Mouse (Mus musculus) cerebellum, adult 11 months (tissue): ENCODE data around the gene Habp2.
A peak's percentile ranks its signal among the peaks of the same experiment; 100 is the strongest.

Experiments
- DNase-seq: peaks from one replicate; pipeline ENCODE4 v3.0.0; 2022

The Habp2 gene

DNA sequence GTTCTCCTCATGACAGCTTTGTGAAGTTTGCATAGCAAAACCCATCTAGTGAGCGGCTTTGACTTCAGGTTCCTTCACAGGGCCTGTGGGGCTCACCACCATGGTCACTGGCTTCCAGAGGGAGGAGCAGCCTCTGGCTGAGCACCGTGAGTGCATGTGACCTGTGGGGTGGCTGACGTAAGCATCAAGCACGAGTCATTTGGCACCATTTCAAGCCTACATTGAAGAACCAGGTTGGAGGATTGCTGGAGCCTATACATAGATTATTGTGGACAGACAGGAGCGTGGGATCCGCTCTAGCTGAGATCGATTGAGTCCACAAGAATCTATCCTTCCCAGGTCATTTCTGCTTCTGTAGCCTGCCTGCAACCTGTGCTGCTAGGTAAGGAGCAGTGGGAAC, at the start of gene Habp2:
Habp2 (plus strand) TSS at position 272 of the 400 bp plus-strand sequence.
- no peak for DNase-seq

DNA sequence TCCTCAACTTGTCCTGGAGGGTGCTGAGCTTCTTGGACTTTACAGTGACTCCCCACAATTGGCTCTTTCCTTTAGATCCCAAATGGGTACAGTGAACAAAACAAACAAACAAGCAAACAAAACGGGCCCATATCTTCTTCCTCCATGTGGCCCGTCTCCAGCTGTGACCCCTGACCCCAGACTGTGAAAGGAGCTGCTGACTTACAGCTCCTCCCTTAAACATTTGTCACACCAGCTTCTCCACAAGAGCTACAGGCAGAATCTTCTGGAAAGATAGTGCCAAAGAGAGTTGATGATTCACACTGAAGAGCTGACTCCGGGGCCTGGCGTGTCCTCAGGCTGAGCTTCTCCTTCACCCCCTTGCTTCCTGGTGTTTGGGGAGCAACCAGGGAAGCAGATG, 48.4 kb upstream of the Habp2 start:
- no peak for DNase-seq

DNA sequence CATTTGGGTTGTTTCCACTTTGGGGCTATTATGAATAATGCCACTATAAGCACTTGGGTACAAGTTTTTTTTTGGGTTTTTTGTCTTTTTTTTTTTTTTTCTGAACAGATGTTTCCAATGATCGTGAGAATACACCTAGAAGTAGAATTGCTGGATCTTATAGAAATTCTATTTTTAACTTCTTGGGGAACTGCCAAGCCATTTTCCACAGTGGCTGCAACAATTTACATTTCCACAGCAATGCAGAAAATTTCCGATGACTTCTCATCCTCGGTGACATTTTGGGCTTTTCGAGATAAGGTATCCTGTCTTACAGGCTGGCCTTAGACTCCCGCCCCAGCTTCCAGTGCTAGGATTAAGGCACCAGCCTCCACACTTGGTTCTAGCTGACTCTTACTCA, 41.7 kb upstream of the Habp2 start:
- no peak for DNase-seq

DNA sequence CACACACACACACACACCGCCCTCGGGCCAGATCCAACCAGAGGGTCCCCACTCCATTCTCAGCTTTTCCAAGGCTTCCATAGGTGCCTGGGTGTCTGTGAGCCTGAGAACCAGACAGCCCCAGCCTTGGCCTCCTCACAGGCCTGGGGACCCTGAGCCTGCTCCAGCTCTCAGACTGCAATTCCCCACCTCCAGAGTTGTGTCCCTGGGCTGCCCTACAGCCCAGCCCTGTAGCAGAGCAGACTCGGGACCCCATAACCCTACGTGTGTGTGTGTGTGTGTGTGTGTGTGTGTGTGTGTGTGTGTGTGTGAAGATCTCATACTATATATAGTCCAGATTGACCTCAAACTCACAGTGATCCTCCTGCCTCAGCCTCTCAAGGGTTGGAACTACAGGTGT, 34.1 kb upstream of the Habp2 start:
- no peak for DNase-seq

DNA sequence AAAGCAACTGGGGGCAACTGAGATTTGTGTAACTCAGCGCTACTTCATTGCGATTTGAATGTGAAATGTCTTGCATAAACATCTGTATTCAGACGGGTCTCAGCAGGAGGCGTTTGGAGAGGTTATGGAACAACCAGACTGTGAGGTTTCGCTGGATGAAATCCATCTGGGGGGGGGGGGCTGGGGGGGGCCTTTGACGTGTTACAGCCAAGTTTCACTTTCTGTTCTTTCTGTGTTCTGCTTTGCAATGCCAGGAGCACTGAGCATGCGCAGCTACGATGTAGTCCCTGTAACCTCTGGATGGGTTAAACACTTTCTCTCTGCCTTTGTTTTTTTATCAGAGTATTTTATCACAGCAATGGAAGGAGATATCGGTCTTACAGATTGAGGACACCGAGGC, 33.7 kb upstream of the Habp2 start:
- DNase-seq: no peak

DNA sequence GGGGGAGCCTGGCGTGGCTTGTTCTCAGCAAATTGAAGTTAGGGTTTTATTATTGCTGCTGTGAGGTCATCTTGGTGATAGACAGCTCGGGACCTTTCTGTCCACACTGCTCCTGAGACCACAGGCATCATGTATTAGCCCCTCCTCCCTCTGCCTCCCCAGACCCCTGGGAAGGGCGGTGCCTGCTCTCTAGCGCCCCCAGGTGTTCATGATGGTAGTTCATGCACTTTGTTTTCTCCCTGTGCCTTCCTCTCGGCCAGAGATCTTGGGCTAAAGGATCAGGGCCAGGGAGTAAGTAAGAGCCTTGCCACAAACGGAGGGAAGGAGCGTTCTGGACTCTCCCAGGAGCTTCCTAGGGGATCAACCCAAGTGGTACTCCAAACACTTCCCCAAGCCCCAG, 32.2 kb upstream of the Habp2 start:
- DNase-seq: no peak

DNA sequence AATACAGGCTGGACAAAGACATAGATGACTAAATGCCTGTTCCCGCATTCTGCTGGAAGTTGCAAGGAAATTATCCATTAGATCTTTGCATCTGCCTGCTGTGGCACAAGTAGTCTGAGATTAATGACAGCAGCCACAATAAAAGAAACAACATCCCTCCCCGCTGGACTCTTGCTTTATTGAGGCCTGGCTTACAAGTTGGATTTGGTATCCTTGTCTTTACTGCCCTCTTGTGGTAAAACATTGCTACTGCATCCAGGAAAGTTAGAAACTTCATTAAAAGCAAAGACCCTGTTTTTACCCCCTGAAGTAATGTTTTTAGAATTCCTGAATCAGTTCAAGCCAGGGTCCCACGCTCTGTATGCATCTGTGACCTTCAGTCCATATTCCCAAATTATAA, 31.4 kb upstream of the Habp2 start:
- no peak for DNase-seq

DNA sequence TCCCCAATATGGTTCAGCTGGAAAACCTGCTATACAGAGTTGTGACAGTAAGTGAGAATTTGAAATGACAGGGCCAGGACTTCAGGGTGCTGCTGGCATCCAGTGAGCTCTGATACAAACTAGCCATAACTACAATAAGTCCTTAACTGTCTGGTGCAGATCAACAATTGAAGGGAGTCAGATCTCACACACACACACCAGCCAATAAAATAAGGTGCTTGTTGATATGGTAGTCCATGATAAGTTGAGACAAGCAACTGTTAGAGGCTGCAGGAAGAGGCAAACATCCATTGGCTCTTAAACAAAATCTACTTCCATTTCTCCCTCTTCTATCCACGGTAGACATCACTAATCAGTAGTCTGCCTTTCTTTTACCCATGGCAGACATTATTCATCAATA, 30.7 kb upstream of the Habp2 start:
- no peak for DNase-seq

DNA sequence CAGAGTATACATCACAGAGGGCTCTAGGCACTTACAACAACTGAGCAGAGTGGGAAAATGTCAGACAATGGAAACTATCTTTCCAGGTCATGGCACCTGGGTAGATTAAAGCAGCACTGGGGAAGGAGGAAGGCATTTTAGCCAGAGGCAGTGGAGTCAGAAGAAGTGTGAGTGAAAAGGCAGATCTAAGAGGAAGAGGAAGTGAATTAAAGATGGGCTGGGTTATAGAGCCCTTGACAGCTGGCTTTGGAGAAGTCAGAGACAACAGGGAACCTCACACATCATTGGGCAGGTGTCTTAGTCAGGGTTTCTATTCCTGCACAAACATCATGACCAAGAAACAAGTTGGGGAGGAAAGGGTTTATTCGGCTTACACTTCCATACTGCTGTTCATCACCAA, 30.2 kb upstream of the Habp2 start:
- no peak for DNase-seq

DNA sequence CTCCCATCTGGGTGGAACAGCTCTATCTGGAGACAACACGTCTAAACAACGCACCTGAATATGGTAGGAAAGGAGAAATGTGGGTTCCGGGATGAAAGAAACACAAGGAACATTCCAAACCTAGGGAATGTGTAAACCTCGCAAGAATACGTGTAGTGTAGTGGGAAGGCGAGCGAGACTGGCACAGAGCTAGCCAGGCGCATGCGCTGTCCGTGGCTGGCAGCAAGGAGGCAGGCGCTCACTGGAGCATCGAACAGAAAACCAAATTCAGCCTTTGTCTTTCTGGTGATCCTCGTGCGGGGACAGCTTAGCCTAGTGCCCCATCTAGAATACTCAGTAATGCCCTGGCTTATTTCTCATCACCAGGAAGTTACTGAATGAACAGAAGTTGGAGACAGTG, 23.2 kb upstream of the Habp2 start:
- no peak for DNase-seq

DNA sequence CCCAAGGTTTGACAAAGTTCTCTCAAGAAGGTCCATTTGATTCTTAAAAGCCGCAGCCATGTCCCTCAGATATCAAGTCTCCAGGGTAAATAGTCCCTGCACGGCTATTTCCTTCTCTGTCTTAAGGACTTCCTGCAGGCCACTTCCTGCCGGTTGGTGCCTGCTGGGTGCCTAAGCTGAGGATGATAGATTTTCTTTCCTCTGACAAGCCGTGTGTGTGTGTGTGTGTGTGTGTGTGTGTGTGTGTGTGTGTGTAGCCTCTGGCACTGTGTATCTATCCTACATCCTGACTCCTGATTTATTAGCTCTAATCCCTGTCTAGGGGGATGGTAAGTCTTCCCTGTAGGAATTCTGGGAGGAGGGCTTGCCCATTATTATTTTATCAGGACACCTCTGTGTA, 22.8 kb upstream of the Habp2 start:
- DNase-seq: no peak

DNA sequence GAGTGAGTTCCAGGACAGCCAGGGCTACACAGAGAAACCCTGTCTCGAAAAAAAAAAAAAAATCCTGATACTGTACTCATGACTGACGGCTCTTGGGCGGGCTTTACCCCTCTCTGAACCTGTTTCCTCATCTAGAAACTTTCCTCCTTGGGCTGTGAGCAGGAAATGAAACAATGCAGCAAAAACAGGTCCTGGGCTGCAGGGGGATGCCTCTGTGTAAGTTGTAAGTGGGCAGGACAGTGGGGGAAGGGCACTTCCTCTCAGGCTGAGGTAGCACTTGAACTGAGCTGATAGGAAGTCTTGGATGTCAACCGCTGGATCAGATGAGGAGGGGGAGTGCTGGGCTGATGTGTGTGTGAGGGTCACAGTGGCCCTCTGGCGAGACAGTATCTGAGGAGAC, 21.8 kb upstream of the Habp2 start:
- no peak for DNase-seq

DNA sequence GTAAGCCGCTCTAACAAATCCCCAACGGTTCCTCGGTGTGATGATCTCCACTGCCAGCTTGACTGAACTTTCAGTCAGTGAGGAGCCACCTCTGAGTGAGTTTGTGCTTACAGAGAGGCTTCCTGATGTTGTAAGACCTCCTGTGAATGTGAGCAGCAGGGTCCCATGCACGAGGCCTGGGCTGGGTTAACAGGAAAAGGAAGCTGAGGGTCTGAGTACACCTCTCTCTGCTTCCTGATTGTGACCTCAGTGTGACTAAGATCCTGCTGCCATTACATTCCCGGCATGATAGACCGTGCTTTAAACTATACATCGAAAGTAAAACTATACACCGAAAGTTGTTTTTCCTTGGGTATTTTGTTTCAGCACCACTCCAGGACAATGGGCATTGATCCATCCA, 14.9 kb upstream of the Habp2 start:
- DNase-seq: no peak

DNA sequence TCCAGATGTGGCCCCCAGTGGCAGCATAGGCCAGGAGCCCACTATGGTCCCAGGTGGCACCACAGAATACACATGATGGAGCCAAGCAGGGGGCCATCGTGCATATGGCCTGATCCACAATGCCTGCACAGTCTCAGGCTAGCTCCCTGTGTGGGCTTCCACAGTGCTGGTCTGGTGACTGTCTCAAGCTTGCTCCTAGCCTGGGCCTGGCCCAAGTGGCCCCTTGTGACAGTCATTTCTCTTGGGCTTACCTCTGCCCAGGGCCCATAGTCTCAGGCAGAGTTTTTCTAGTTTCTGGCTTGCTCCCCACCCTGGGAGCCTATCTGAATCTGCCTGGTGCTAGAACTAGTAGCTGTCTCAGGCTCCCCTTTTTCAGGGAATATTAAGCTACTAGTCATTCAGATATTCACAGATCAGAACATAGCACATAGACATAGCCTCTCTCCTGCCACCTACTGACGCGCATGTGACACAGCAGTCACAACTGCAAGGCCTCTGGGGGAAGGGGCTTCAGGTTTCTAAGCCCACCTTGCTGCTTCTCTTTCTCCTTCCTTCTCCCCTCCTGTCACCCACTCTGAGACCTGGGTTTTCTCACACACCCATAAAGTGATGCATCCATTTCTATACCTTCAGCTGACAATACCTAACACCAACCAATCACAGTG, 9.7 kb upstream of the Habp2 start:
- no peak for DNase-seq

DNA sequence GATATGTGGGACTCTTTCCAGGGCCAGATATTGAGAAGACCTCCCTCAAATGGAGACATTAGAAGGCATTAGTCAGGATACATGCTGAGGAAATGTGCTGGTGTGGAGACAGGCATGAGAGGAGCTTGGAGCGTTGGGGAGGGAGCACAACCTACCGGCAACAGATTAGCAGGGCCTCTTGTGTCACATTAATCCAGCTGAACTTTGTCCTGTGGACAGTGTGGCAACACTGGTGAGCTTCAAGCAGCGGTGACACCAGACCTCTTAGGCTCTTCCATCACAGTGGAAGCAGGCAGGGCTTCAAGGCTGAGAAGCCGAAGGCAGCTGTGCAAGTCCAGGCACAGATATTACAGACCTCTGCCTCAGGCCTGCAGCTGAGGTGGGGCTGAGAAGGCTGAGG, 9.0 kb upstream of the Habp2 start:
- no peak for DNase-seq

DNA sequence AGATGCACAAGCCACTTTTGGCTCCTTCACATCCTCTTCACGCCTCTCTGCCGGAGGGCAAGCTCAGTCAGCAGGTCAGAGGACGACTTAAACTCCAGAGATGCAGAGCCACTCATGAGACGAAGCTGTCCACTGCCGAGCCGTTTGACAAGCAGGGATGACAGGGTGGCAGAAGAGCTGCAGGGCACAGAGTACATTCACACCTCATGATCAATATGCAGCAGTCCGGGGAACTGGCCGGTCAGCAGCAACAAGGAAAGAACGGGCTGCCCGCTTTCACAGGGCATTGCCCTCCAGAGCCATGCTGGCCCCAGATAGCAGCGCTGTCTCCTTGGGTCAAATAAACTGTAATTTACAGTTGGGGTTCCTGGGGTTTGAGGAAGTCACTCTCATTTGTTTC, 8.6 kb upstream of the Habp2 start:
- DNase-seq: no peak

DNA sequence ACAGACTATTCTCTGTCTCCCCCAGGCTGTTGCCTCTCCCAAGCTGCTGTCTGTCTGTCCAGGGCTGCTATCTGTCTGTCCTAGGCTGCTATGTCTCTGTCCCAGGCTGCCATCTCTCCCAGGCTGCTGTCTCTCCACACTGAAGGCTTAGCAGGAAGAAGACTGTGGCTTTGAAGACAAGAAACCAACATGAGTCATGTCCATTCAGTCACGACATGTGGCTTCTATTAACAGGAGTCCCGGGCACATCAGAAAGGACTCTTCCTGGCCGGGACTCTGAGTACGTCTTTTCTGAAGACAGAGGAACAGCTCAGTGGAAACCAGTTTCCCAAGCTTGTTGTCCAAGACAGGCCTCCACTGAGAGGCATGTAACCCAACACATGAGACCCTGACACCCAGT, 1.7 kb upstream of the Habp2 start:
- no peak for DNase-seq

DNA sequence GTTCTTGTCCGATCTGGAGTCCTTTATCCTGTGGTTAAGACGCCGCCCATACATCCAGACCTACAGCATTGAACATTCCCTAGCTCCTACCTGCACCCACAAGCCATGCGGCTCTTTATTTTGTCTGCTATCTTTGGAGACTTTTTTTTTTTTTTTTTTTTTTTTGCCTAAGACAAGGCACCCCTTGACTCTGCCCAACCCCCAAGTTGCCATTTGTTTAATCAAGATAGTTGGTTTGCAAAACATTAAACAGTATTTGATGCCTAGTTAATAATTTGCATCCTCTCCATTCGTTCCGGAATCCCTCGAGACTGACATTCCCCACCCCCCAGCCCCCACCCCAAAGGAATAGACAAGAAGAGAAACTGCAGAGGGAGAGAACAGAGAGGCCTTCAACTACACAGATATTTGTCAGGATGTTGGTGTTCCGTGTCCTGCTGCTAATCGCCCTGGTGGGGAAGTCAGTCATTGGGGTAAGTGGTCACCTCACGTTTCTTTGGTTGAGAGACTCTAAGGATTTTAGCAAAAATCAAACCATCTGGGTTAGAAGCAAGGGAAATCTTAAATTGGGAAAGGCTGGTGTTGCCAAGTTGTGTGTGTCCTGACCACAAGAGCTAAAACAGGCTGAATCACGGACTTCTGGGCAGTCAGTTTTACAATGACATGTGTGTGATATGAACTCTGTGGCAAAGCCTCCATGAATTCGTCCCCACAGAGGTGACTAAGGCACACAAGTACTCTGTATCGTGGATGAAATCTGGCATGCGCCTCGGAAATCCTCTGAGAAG, 837 bp downstream of the Habp2 start:
- DNase-seq: no peak

DNA sequence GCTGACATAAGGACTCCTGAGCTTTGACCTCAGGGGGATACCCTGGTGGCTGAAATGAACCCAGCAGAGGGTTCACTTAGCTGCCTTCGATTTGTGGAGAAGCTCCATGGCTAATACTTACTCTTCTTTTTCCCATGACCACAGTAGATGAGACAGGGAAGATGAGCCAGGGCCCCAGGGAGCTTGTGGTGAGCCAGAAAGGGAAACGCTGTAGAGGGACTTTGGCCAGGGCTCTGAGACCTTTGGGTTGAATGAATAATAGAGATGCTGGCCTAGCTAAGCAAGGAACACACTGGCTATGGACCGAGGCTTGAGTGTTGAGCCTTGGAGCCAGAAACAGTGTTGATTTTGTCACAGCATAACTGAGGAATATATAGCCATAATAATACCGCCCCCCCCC, 1.5 kb downstream of the Habp2 start:
- no peak for DNase-seq

DNA sequence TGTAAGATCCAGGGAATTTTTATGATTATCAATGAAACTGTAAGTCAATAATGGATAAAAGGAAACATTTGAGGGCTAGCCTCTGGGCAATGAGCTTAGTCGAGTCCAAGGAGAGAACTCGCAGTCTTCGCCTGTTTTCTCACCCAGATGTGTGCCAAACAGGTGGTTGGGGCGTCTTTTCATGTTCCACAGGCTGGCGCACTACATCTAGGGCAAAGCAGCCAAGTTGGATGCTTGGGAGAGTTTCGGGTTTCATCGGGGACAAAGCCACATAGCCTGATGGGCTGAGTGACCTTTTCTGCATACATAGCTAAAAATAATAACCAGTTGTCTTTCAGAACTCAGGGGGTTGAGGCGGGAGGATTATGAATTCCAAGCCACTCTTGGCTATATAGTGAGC, 2.7 kb downstream of the Habp2 start:
- no peak for DNase-seq

DNA sequence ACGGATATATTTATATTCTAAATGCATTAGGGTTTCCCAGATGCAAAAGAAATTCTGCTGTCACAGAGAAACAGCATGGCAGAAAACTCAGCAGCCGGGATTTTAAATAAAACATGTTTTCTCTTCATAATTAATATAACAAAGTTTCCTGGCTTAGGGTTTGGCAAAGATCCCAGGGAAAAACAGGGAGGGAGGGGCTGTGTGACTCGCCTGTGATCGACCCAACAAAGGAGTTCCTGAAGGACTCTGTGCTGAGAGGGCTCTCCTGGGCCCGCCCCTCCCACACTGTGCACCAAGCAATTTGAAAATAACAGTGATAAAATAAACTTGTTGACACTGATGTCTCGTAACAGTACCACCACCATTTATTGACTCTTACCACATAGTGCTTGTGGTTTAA, 5.0 kb downstream of the Habp2 start:
- no peak for DNase-seq

DNA sequence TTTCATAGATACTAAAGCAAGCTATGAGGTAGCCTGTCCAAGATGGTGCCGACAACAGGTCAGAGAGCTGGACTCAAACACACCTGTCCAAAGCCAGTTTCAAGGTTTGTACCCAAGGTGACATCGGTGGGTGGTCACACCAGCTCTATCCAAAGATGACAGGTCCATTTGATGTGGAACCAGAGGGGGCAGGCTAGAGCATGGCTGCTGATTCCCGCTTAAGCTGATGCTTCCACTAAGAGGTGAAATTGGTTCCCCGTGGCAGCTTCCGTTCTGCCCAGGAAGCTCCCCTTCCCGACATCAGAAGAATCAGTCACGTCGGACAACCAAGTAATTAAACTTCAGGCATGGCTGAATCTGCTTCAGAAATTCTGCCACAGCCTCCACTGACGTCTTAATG, 5.4 kb downstream of the Habp2 start:
- DNase-seq: no peak

DNA sequence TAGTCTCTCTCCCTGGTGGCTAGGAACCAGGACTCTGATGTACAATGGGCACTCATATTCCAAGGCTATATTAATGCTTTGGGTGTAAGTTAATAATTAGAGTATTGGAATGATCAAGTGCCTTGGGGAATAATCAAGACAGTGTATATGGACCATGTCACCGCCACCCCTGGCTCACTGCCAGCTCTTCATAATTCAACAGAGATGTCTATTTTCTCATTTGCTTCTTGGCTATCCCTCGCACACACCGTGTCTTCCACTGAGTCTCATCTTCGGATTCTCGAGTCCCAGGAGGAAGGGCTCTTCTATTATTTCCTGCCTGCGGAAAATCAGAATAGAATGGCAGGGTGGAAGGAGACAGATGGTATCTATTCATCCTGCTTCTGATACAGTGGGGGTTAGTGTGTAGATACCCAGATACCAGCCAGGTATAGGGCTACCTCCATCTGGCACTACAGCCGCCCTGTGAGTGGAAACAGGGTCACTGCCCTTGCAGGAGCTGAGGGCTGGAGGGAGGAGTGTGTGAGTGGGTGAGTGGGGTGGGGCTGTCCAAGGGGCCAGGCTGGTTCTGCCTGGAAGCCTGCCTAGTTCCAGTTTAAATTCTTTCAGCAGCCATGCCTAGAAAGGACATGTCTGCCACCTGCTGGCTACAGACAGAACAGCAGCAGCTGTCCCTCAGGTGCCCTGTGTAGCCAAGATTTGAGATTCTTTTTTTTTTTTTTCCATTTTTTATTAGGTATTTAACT, 7.9 kb downstream of the Habp2 start:
- peak; percentile 86 for DNase-seq

DNA sequence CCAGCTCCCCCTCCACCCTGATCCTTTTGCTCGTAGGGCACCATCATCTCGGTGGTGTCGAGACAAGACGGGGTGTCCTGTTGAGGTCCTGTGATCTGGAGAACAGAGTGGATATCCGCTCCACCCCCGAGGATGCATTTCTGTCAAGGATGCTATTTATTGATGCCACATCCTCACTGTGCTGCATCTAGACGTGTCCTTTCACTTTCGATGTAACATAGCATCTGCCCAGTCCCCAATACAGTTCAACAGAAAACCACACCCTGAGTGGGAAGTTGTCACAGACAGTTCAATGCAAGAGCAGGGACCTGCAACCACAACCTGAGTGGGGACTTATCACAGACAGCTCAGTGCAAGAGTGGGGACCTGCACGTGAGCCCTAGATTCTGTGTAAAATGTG, 9.7 kb downstream of the Habp2 start:
- no peak for DNase-seq
